Mouse (Mus musculus) olfactory bulb, adult 2 months (tissue): Measurements from ENCODE around the gene Xbp1.

Experiments
- CTCF ChIP-seq: fragments of 200-500 bp; IDR thresholded peaks from 2 replicates; pipeline ENCODE4 v1.5.1; 2012; ENCODE audit warnings: low read depth, mild to moderate bottlenecking, low read length, moderate library complexity; ENCODE audit not compliant: insufficient read depth
- POLR2A ChIP-seq: fragments of 200-500 bp; IDR thresholded peaks from 2 replicates; pipeline ENCODE4 v1.6.1; 2012; ENCODE audit warnings: mild to moderate bottlenecking, low read depth, low read length, moderate library complexity; ENCODE audit not compliant: insufficient read depth

DNA sequence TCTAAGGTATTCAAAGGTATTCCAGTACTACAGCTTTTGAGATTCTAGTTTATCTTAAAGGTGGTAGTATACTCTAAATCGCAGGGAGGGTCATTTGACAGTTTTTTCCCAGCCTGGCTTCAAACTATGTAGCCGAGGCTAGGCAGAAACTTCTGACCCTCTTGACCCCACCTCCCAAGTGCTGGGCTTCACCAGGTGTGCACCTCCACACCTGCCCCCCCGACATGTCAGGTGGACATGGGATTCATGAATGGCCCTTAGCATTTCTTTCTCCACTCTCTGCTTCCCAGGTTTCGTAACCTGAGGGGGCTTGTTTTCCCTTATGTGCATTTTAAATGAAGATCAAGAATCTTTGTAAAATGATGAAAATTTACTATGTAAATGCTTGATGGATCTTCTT lies 5.0 kb downstream of the Xbp1 start:
- TF ChIP-seq POLR2A = no peak
- TF ChIP-seq CTCF = no peak
